Mouse (Mus musculus): ENCODE results near the gene Gm20721. TPM values are rescaled to one million over a fixed set of nuclear protein-coding genes. Genes with fewer than 3 reads are reported as not detected.
A peak's percentile ranks its signal among the peaks of the same experiment; 100 is the strongest.

Gm20721 gene
- polyA plus RNA-seq, 1 experiment = not detected

GRCm38 (mm10) chr2:174344996-174345395 is 1.5 kb downstream of the Gm20721 start:
- H3K4me1 ChIP-seq (ENCODE audit: control insufficient read depth, insufficient read depth, insufficient read length, low read length) = peaks cover 2% of the 10 kb centered on the region; the same call in 1 of the 2 replicates
- H3K27me3 ChIP-seq (ENCODE audit: control insufficient read depth, insufficient read depth, low read length) = no peaks in the 10 kb centered on the region
- H3K4me3 ChIP-seq (ENCODE audit: low read depth, low read length) = no peak overlapping the region
- peaks cover 33% of the 10 kb centered on the region for H3K36me3 ChIP-seq (ENCODE audit: control insufficient read depth, insufficient read depth, low read length)
- WGBS = 91% methylated on average over 16 of the region's 16 CpGs
- TF ChIP-seq CTCF (IDR thresholded peaks at IDR 0.05; ENCODE audit: extremely low read depth, insufficient read length, insufficient replicate concordance, low read depth, low read length) (no peak), POLR2A (IDR thresholded peaks at IDR 0.05; ENCODE audit: low read depth, low read length) (no peak)
- peak overlapping the region; percentile 43; the same call in 1 of the 2 replicates for H3K27ac ChIP-seq (ENCODE audit: insufficient read depth, low read depth, low read length)

DNA sequence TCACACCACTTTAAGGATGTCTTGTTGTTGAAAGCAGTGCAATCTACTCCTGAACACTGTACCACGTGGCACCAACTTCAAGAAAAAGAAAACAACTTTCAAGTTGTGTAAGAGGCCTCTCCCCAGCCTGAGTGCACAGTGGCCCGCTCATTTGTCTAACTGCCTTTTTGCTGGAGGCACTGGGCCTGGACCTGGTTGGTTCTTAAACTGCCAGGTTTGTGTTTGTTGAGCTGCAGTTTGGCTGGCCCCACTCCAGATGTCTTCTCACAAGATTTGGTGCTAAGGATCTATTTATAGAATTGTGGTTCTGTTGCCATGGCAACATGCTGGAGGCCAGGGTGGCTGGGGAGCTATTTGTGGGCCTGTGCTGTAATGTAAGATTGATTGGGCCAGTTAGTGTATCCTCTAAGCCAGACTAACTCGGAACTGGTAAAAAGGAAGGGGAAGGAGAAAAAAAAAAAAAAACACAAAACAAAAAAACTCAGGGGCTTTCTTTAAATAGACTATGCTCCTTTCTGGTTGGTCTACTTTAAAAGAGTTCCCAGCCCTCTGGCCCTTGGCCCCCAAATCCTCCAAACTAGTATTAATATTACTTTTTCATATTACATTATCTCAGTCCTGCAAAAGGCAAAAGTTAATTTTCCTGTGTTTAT is 2.4 kb downstream of the Gm20721 start:
- H3K4me3 ChIP-seq (ENCODE audit: low read depth, low read length) = no peak overlapping the region
- TF ChIP-seq POLR2A (IDR thresholded peaks at IDR 0.05; ENCODE audit: low read depth, low read length) = no peak
- no peak for TF ChIP-seq CTCF (IDR thresholded peaks at IDR 0.05; ENCODE audit: extremely low read depth, insufficient read length, insufficient replicate concordance, low read depth, low read length)
- H3K36me3 ChIP-seq (ENCODE audit: control insufficient read depth, insufficient read depth, low read length) = peaks cover 33% of the 10 kb centered on the region
- H3K27ac ChIP-seq (ENCODE audit: insufficient read depth, low read depth, low read length) = peak overlapping the region; percentile 64
- no peaks in the 10 kb centered on the region for H3K27me3 ChIP-seq (ENCODE audit: control insufficient read depth, insufficient read depth, low read length)
- peaks cover 2% of the 10 kb centered on the region; the same call in 1 of the 2 replicates for H3K4me1 ChIP-seq (ENCODE audit: control insufficient read depth, insufficient read depth, insufficient read length, low read length)
- 30% methylated on average over 3 of the region's 3 CpGs for WGBS

DNA sequence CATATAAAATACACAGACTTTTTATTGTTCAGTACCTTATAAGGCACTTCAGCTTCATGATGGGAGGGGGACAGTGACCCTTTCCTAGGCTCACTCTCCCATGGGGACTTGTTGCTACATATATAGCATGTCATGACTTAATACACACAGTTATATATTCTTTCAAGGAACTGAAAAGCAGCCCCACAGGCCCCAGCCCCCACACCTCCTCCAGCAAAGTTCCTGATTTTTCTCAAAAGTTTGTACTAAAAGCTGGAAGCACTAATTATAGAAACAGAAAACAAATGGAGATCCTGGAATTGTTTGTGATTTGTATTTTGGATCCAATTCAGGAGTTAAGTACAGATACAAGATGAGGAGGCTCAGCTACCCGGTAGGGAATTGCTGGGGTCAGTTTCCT is 2.9 kb downstream of the Gm20721 start:
- H3K36me3 ChIP-seq (ENCODE audit: control insufficient read depth, insufficient read depth, low read length) = peaks cover 33% of the 10 kb centered on the region
- H3K27me3 ChIP-seq (ENCODE audit: control insufficient read depth, insufficient read depth, low read length) = no peaks in the 10 kb centered on the region
- 51% methylated on average over 1 of the region's 1 CpGs for WGBS
- H3K4me1 ChIP-seq (ENCODE audit: control insufficient read depth, insufficient read depth, insufficient read length, low read length) = peaks cover 2% of the 10 kb centered on the region; the same call in 1 of the 2 replicates
- H3K4me3 ChIP-seq (ENCODE audit: low read depth, low read length) = no peak overlapping the region
- TF ChIP-seq POLR2A (IDR thresholded peaks at IDR 0.05; ENCODE audit: low read depth, low read length) = no peak
- no peak for TF ChIP-seq CTCF (IDR thresholded peaks at IDR 0.05; ENCODE audit: extremely low read depth, insufficient read length, insufficient replicate concordance, low read depth, low read length)
- H3K27ac ChIP-seq (ENCODE audit: insufficient read depth, low read depth, low read length) = peak overlapping the region; percentile 64

- WGBS = 73% methylated on average over 8 of the region's 8 CpGs
- Histone ChIP-seq H3K4me3 (ENCODE audit: low read depth, low read length) (no peak overlapping the region), H3K27ac (ENCODE audit: insufficient read depth, low read depth, low read length) (no peak overlapping the region), H3K27me3 (ENCODE audit: control insufficient read depth, insufficient read depth, low read length) (no peaks in the 10 kb centered on the region), H3K4me1 (ENCODE audit: control insufficient read depth, insufficient read depth, insufficient read length, low read length) (peaks cover 2% of the 10 kb centered on the region; the same call in 1 of the 2 replicates), H3K36me3 (ENCODE audit: control insufficient read depth, insufficient read depth, low read length) (peaks cover 33% of the 10 kb centered on the region)
- TF ChIP-seq CTCF (IDR thresholded peaks at IDR 0.05; ENCODE audit: extremely low read depth, insufficient read length, insufficient replicate concordance, low read depth, low read length) = no peak
- TF ChIP-seq POLR2A (IDR thresholded peaks at IDR 0.05; ENCODE audit: low read depth, low read length) = no peak
Observed at GRCm38 (mm10) chr2:174342793-174343400, 3.6 kb downstream of the Gm20721 start.

- Histone ChIP-seq H3K4me1 (ENCODE audit: control insufficient read depth, insufficient read depth, insufficient read length, low read length) (peaks cover 2% of the 10 kb centered on the region; the same call in 1 of the 2 replicates), H3K36me3 (ENCODE audit: control insufficient read depth, insufficient read depth, low read length) (peaks cover 24% of the 10 kb centered on the region), H3K4me3 (ENCODE audit: low read depth, low read length) (no peak overlapping the region), H3K27me3 (ENCODE audit: control insufficient read depth, insufficient read depth, low read length) (no peaks in the 10 kb centered on the region), H3K27ac (ENCODE audit: insufficient read depth, low read depth, low read length) (no peak overlapping the region)
- 57% methylated on average over 4 of the region's 4 CpGs for WGBS
- TF ChIP-seq POLR2A (IDR thresholded peaks at IDR 0.05; ENCODE audit: low read depth, low read length) (no peak), CTCF (IDR thresholded peaks at IDR 0.05; ENCODE audit: extremely low read depth, insufficient read length, insufficient replicate concordance, low read depth, low read length) (no peak)
Observed at GRCm38 (mm10) chr2:174340893-174341580, 5.5 kb downstream of the Gm20721 start.

- H3K36me3 ChIP-seq (ENCODE audit: control insufficient read depth, insufficient read depth, low read length) = peaks cover 17% of the 10 kb centered on the region
- TF ChIP-seq POLR2A (IDR thresholded peaks at IDR 0.05; ENCODE audit: low read depth, low read length) (no peak), CTCF (IDR thresholded peaks at IDR 0.05; ENCODE audit: extremely low read depth, insufficient read length, insufficient replicate concordance, low read depth, low read length) (no peak)
Observed at GRCm38 (mm10) chr2:174340229-174340892, 6.2 kb downstream of the Gm20721 start.

More at GRCm38 (mm10) chr2:174340229-174340892, 6.2 kb downstream of the Gm20721 start:
- Histone ChIP-seq H3K4me3 (ENCODE audit: low read depth, low read length) (no peak overlapping the region), H3K4me1 (ENCODE audit: control insufficient read depth, insufficient read depth, insufficient read length, low read length) (peaks cover 2% of the 10 kb centered on the region; the same call in 1 of the 2 replicates), H3K27me3 (ENCODE audit: control insufficient read depth, insufficient read depth, low read length) (no peaks in the 10 kb centered on the region), H3K27ac (ENCODE audit: insufficient read depth, low read depth, low read length) (no peak overlapping the region)
- WGBS = 85% methylated on average over 3 of the region's 3 CpGs
